Mouse (Mus musculus): ENCODE measurements around the gene Anks4b. TPM values are rescaled to one million over a fixed set of nuclear protein-coding genes. Genes with fewer than 3 reads are reported as not detected.

The Anks4b gene
- polyA plus RNA-seq, 1 experiment: not detected

DNA sequence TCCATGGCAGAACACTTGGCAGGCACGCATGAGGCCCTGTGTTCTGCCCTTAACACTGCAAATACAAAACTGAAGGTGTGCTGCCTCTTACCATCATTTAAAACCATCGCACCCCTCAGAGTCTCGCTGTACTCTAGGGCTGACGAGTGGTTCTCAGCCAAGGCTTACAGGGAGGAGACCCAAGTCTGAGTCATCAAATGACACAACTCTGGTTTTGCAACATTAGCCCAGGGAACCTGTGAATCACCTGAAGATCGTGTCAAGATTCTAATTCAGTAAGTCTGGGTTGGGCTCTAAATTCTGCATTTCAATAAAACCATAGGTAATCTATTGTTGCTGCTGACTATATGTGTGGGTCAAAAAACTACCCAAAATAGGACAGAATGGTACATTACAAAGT lies 6.9 kb downstream of the Anks4b start:
- Histone ChIP-seq H3K9me3 (ENCODE audit: control insufficient read depth, low read length) (no peaks in the 10 kb centered on the region), H3K27me3 (ENCODE audit: control insufficient read depth) (no peaks in the 10 kb centered on the region), H3K36me3 (ENCODE audit: control insufficient read depth) (no peaks in the 10 kb centered on the region; the same call in 1 of the 2 replicates), H3K4me1 (ENCODE audit: control insufficient read depth) (no peaks in the 10 kb centered on the region), H3K4me3 (replicated peaks) (no peak overlapping the region)
- TF ChIP-seq TAL1 (IDR thresholded peaks at IDR 0.05; ENCODE audit: low read length): no peak
- TF ChIP-seq GATA1 (IDR thresholded peaks at IDR 0.05; ENCODE audit: low read length): no peak

DNA sequence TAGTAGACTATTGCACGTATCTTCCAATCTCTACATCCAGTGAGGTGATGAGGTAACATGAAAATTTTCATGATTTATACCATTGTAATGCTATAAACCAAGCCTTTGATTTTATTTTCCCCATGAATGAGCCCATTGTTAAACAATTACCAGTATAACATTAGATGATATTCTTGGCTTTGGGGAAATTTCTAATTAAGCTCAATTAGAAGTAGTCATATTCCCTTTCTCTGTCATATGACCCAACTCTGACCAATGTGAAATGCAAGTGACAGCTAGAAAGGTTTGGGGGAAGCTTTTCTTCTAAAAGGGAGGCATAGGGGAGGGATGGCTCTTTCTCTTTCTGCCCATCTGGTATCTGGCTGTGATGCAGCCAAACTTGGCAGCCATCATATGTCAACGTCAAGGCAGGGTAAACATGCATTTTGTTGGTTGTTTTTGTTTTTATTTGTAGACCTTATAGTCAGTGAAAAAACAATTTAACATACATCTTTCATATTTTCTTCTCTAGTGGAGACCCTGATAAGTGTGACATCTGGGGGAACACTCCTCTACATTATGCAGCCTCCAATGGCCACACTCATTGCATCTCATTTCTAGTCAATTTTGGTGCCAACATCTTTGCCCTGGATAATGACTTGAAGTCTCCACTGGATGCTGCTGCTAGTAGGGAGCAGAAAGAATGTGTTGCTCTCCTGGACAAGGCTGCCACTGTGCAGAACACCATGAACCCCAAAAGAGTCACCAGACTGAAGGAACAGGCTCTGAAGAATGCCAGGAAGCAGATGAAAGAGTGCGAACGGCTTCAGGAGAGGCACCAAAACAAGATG lies 8.0 kb downstream of the Anks4b start:
- Histone ChIP-seq H3K4me3 (replicated peaks) (no peak overlapping the region), H3K27me3 (ENCODE audit: control insufficient read depth) (no peaks in the 10 kb centered on the region), H3K36me3 (ENCODE audit: control insufficient read depth) (no peaks in the 10 kb centered on the region; the same call in 1 of the 2 replicates), H3K9me3 (ENCODE audit: control insufficient read depth, low read length) (no peaks in the 10 kb centered on the region), H3K4me1 (ENCODE audit: control insufficient read depth) (no peaks in the 10 kb centered on the region)
- TF ChIP-seq GATA1 (IDR thresholded peaks at IDR 0.05; ENCODE audit: low read length): no peak
- no peak for TF ChIP-seq TAL1 (IDR thresholded peaks at IDR 0.05; ENCODE audit: low read length)

GRCm38 (mm10) chr7:120182891-120183290 lies 9.2 kb downstream of the Anks4b start:
- Histone ChIP-seq H3K27me3 (ENCODE audit: control insufficient read depth) (no peaks in the 10 kb centered on the region), H3K36me3 (ENCODE audit: control insufficient read depth) (no peaks in the 10 kb centered on the region; the same call in 1 of the 2 replicates), H3K4me1 (ENCODE audit: control insufficient read depth) (no peaks in the 10 kb centered on the region), H3K4me3 (replicated peaks) (no peak overlapping the region), H3K9me3 (ENCODE audit: control insufficient read depth, low read length) (no peaks in the 10 kb centered on the region)
- TF ChIP-seq TAL1 (IDR thresholded peaks at IDR 0.05; ENCODE audit: low read length): no peak
- no peak for TF ChIP-seq GATA1 (IDR thresholded peaks at IDR 0.05; ENCODE audit: low read length)

DNA sequence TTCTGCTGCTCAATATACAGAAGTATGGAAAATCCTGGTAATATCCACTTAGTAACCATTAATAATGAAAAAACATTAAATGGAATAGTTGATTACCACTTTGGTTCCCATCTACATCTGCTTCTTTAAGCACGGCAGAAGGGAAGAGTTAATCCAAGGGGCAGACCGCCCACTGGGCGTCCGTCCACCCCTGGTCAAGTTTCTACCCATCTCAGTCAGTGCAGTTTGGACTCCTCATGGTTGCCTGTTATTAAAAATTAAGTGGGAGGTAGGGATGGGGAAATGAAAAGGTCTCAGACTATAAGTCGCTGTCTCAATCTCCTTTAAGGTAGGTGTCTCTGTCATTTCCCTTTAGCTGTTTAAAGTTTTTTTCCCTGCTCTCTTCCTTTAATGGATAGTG lies 15.3 kb downstream of the Anks4b start:
- no peaks in the 10 kb centered on the region for H3K27me3 ChIP-seq (ENCODE audit: control insufficient read depth)
- H3K9me3 ChIP-seq (ENCODE audit: control insufficient read depth, low read length): no peaks in the 10 kb centered on the region
- H3K4me3 ChIP-seq (replicated peaks): no peak overlapping the region
- H3K36me3 ChIP-seq (ENCODE audit: control insufficient read depth): no peaks in the 10 kb centered on the region
- H3K4me1 ChIP-seq (ENCODE audit: control insufficient read depth): no peaks in the 10 kb centered on the region
- no peak for TF ChIP-seq TAL1 (IDR thresholded peaks at IDR 0.05; ENCODE audit: low read length)
- TF ChIP-seq GATA1 (IDR thresholded peaks at IDR 0.05; ENCODE audit: low read length): no peak

GRCm38 (mm10) chr7:120189369-120190149 lies 15.9 kb downstream of the Anks4b start:
- TF ChIP-seq TAL1 (IDR thresholded peaks at IDR 0.05; ENCODE audit: low read length): no peak
- no peak for TF ChIP-seq GATA1 (IDR thresholded peaks at IDR 0.05; ENCODE audit: low read length)
- Histone ChIP-seq H3K27me3 (ENCODE audit: control insufficient read depth) (no peaks in the 10 kb centered on the region), H3K36me3 (ENCODE audit: control insufficient read depth) (no peaks in the 10 kb centered on the region), H3K4me1 (ENCODE audit: control insufficient read depth) (no peaks in the 10 kb centered on the region), H3K4me3 (replicated peaks) (no peak overlapping the region), H3K9me3 (ENCODE audit: control insufficient read depth, low read length) (no peaks in the 10 kb centered on the region)

DNA sequence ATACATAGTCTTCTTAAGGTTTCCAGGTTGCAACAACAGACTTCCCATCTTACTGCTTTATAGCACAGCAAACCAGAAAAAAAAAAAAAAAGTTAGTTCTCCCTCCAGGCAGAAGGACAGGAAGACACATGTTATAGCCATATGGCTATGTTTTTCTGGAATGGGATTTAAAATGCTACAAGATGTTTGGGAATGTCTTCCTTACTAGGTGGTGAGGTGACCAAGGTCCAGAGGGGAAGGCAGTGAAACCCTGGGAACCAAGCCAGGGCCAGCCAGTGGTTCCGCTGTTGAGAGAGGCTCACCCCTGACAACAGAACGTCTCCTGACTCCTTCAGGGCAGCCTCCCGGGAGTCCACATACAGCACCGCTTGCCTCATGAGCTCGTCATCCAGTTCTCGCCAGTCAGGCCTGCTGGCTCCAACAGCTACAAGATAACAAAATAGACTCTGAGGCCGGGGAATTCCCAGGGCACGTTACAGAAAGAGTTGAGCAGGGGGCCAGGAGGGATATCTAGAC lies 16.6 kb downstream of the Anks4b start:
- Histone ChIP-seq H3K4me3 (replicated peaks) (no peak overlapping the region), H3K36me3 (ENCODE audit: control insufficient read depth) (no peaks in the 10 kb centered on the region), H3K9me3 (ENCODE audit: control insufficient read depth, low read length) (no peaks in the 10 kb centered on the region), H3K27me3 (ENCODE audit: control insufficient read depth) (no peaks in the 10 kb centered on the region), H3K4me1 (ENCODE audit: control insufficient read depth) (no peaks in the 10 kb centered on the region)
- TF ChIP-seq TAL1 (IDR thresholded peaks at IDR 0.05; ENCODE audit: low read length) (no peak), GATA1 (IDR thresholded peaks at IDR 0.05; ENCODE audit: low read length) (no peak)

GRCm38 (mm10) chr7:120192207-120192606 lies 18.5 kb downstream of the Anks4b start:
- no peaks in the 10 kb centered on the region for H3K27me3 ChIP-seq (ENCODE audit: control insufficient read depth)
- TF ChIP-seq TAL1 (IDR thresholded peaks at IDR 0.05; ENCODE audit: low read length) (no peak), GATA1 (IDR thresholded peaks at IDR 0.05; ENCODE audit: low read length) (no peak)
- H3K4me3 ChIP-seq (replicated peaks): no peak overlapping the region
- no peaks in the 10 kb centered on the region for H3K36me3 ChIP-seq (ENCODE audit: control insufficient read depth)
- H3K4me1 ChIP-seq (ENCODE audit: control insufficient read depth): no peaks in the 10 kb centered on the region
- no peaks in the 10 kb centered on the region for H3K9me3 ChIP-seq (ENCODE audit: control insufficient read depth, low read length)

DNA sequence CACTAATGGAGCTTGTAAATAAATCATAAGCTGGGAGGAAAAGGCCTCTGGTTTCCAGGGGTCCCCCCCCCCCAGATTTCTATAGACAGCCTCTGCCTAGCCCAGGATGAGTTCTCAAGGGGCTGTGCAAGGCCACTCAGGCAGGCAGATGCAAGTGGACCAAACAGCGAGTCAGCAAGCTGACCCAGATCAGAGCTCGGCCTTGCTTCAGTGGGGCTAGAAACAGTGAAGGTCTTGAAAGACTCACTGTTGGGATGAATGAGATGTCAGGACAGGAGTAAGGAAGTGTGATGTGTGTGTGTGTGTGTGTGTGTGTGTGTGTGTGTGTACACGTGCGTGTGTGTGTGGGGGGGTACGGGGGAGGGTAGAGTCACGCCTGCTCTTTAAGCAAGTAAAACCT lies 19.2 kb downstream of the Anks4b start:
- H3K4me1 ChIP-seq (ENCODE audit: control insufficient read depth): no peaks in the 10 kb centered on the region
- no peak for TF ChIP-seq TAL1 (IDR thresholded peaks at IDR 0.05; ENCODE audit: low read length)
- TF ChIP-seq GATA1 (IDR thresholded peaks at IDR 0.05; ENCODE audit: low read length): no peak
- no peaks in the 10 kb centered on the region for H3K36me3 ChIP-seq (ENCODE audit: control insufficient read depth)
- H3K27me3 ChIP-seq (ENCODE audit: control insufficient read depth): no peaks in the 10 kb centered on the region
- H3K9me3 ChIP-seq (ENCODE audit: control insufficient read depth, low read length): no peaks in the 10 kb centered on the region
- H3K4me3 ChIP-seq (replicated peaks): no peak overlapping the region

GRCm38 (mm10) chr7:120195207-120195606 lies 21.5 kb downstream of the Anks4b start:
- H3K9me3 ChIP-seq (ENCODE audit: control insufficient read depth, low read length): no peaks in the 10 kb centered on the region
- no peaks in the 10 kb centered on the region for H3K27me3 ChIP-seq (ENCODE audit: control insufficient read depth)
- TF ChIP-seq TAL1 (IDR thresholded peaks at IDR 0.05; ENCODE audit: low read length) (no peak), GATA1 (IDR thresholded peaks at IDR 0.05; ENCODE audit: low read length) (no peak)
- no peaks in the 10 kb centered on the region for H3K4me1 ChIP-seq (ENCODE audit: control insufficient read depth)
- H3K4me3 ChIP-seq (replicated peaks): no peak overlapping the region
- no peaks in the 10 kb centered on the region for H3K36me3 ChIP-seq (ENCODE audit: control insufficient read depth)

Data from erythroblast, embryonic 14.5 days (primary cell).